Mouse (Mus musculus): ENCODE results near the gene Rbms1.

Gene Rbms1

DNA sequence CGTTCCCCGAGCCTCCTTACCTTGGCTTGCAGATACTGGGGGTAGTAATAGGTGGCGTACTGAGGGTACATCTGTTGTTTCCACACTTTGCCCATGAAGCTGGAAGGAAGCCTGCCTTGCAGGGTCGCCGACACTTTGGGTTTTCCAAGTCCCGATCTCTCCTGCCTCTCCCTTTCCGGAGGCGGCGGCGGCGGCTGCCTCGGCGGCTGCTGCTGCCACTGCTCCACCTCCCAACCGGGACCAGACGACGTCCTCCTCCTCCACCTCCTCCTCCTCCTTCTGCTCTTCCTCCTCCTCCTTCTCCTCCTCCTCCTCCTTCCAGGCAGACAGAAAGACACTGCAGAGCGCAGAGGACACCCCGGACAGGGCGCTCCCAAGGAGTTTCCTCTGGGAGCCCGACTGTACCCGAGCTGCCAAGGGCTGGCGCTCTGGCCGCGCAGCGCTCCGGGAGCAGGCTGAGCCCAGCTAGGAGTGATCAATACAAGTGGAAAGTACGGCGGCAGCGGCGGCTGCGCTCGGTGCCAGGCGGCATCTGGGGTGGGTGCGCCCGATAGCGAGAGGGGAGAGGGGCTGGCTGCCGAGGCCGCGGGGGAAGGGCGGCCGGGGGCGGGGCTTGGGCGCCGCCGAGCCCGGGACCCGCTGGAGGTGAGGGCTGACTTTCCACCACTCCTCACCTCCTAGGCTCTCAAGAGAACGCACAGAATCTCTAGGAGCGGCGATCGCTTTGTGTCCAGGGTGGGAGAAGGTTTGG lies at the start of gene Rbms1:
Gene Rbms1, minus strand, starts transcription at position 522 of the 751 bp plus-strand sequence.
- peak; percentile 17 to 64 for DNase-seq (ENCODE audit: low spot score in 2 of 2)

DNA sequence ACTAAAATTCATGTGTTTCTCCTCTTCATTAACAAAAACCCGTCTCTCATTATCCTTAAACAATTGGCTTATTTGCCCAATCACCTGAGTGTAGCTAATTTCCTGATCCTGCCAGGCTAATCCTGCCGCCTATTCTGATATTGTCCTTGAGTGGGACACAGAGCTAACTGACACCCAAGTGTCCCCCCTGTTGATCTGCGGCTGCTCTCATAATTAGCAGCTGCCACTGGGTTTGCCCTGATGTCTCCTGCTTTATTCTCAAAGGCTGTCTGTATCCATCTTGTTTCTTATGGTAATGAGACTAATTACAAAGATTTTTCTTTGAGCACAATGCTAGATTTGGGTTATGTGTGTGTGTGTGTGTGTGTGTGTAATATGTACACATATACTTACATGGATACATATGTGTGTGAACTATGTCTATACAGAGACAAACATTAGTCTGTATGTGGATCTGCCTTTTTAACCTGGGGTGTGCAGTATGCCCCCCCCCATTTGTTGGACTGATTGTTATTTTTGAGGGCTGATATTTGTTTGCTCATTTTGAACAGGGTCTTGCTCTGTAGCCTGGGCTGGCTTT lies 49.3 kb upstream of the Rbms1 start:
- DNase-seq (ENCODE audit: low spot score in 2 of 2): no peak

DNA sequence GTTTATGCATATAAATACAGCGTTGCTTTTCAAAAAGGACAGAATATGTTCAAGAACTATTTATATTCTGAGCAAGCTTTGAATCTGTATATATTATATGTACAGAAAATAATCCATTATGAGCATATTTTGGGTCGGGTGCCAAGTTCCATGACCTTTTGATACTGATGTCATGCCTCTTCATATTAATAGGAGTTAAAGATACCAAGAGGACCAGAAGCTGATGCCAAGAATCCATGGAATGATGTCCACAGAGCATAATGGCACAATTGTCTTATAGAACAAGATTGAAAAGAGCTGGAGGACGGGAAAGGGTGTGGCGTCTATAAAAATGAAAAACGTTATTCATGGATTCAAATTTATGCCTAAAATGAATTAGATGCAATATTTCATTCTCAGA lies 23.3 kb upstream of the Rbms1 start:
- no peak for DNase-seq (ENCODE audit: low spot score in 2 of 2)

DNA sequence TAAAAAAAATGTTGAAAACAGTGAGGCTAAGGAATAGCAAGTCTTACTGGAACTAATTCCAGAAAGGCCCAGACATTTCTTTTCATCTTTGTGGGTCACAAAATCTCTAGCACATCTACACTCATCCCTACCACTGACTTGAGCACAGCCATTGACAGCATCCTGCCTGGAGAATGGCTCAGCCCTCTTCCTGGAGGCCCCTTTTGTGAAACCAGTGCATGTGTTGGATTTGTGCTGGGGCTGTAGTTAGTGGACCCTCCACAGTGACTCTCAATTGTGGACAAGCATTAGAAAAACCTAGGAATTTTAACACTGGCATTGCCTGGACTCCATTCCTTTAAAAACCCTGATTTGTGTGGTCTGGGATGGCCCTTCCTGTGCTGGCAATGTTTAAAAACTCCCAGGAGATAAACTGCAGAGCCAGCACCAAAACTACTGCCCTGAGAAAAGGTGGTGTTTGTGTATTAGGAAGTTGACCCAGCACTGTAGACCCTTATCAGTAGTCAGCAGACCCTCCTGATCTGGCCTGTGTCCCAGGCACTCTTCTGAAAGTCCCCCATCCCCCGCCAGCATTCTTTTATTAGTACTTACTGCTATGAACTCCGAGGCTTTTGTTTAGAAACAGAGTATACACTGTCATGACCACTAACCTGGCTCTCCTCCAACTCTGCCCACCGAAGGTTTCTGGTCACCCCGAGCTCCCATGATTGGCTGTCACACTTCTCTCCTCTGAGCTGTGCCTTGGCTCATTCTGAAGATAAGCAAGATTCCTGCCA lies 15.7 kb upstream of the Rbms1 start:
- DNase-seq (ENCODE audit: low spot score in 2 of 2): no peak

DNA sequence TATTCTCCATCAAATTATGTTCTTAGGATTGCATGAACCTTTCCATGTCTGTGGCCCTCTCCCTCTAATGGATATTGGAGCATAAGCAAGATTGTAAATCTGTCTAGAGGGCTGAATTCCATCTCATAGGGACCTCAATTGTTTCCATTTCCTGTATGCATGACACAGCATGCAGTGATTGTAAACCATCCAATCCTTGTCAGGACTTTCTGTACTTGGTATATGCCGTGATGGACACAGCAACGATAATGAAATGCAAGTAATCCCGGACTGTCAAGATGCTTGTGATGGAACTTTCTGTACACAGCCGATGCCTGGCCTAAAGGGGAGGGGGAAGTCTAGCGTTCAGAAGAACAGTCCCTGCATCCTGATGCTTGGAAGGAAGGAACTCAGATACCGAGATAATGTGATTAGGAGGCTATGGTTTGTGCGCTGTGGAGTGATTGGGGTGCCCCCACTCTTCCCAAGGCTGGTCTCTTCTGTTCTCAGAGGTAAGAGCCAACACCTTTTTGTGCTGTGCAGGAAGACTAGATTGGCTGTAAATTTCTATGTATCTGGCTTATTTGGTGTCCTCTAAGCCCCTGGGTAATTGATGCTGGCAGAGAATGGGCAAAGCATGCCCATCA lies 9.3 kb upstream of the Rbms1 start:
- no peak for DNase-seq (ENCODE audit: low spot score in 2 of 2)

DNA sequence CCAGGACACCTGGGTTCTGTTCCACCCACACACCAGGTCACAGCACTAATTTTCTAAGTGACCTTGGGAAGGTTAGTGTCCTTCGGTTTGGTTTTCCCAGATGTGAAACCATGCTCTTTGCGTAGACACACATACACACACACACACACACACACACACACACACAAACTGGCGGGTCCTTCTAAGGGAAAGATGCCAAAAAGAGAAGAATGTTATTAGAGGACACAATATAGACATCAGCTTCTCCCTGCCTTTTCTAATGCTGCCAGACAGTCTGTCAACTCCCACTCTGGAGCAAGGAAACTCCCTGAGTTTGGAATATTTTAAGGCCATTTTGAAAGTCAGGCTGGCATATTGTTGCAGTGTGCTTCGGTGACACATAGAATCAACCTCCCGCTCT lies 624 bp upstream of the Rbms1 start:
- DNase-seq (ENCODE audit: low spot score in 2 of 2): no peak

DNA sequence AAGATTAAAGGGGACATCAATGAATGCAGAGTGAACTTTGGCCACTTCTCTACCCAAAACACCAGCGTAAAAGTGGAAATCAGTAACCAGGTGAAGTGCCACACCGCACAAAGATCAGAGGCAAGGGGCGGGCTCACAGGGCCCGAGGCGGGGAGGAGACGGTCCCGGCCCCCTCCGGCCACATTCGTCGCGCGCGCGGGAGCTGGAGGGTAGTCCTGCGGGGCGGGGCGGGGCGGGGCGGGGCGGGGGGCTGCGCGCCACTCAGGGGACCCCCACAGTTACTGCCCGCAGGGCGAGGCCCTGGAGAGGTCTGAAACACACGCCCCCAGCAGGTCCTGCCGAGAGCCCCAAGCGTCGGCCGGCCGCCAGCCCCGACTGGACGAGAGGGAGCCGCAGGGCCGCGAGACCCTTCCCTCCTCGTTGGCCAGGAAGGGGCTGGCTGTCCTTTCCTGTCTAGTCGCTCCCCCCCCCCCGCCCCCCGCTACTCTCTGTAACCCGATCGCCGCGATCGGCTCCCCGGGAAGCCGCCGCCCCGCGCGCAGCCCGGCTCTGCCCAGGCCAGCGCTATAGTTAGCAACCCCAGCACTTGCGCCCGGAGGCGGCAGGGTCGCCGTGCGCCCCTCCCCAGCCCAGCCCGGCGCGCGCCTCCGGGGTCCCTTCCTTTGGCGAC lies 856 bp downstream of the Rbms1 start:
- DNase-seq (ENCODE audit: low spot score in 2 of 2): no peak

DNA sequence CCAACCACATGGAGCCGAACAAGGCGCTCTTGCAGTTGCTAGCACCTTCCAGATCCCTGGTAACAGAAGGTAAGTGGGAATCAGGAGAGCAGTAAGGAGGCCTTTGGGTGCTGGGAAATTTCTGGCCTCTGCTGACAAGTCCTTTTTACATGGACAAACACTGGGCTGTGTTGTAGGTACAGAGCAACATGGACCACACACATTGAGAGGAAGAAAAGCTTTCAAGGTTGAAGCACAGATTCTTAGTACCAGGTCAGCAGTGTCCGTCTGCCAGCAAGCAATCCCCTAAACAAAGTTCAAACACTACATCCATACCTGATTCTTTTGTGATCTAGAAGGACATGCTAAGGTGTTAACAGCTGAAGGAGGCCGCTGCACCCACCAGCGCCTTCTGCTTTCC lies 1.7 kb downstream of the Rbms1 start:
- DNase-seq (ENCODE audit: low spot score in 2 of 2): no peak

DNA sequence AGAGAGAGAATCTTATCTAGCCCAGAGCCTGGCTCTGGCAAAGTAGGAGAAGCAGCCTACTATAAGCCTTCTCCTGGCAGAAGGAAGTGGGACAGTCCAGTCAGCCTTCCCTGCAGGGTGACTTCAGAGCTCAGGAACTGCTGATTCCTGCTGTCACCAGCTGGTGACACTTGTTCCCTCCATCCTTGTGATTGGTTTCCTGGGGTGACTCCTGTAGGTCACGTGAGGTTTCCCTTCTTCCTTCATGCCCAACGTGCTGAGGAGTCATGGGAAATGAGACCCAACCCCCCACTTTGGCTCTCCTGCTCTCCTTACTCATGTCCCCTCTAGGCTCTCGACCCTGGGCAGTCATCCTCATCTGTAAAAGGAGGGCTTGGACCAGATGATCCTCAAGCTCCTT lies 14.8 kb downstream of the Rbms1 start:
- no peak for DNase-seq (ENCODE audit: low spot score in 2 of 2)

DNA sequence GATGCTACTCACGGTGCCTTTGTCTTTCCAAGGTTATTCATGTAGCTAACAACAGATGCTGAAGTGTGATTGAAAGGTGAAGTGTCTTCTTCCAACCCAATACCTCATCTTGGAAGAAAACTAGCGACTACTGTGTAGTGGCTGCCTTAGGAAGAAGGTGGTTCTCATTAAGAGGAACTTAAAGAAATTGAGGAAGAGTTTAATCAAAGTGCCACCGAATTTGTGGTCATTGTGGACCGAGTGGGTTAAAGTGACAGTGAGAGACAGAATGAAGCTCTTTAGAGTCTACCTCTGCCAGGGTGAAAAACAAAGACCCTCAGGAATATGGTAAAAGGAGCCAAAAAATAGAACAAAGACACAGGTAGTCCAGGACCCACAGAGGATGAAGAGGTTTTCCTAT lies 15.2 kb downstream of the Rbms1 start:
- DNase-seq (ENCODE audit: low spot score in 2 of 2): no peak

DNA sequence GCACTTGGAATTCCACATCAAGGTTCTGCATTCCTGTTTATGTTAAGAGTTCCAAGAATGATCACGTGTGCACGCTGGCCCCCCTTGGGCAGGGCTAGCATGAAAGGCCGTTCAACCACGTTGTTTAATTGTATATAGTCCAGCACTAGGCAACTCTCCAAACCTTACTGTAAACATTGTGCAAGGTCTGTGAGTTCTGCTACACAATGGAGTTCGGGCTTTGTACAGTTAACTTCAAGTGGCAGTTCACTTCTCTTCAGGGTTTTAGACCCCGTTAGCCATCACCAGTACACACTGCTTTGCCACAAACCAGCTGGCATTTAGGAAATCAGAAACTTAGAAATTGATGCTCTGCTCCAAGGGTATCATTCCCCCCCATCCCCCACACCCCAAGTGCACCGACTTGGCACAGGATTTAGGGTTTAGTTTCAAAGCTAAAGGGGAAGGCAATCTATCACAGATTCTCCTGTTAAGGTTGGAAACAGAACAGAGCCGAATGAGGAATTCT lies 22.5 kb downstream of the Rbms1 start:
- no peak for DNase-seq (ENCODE audit: low spot score in 2 of 2)

DNA sequence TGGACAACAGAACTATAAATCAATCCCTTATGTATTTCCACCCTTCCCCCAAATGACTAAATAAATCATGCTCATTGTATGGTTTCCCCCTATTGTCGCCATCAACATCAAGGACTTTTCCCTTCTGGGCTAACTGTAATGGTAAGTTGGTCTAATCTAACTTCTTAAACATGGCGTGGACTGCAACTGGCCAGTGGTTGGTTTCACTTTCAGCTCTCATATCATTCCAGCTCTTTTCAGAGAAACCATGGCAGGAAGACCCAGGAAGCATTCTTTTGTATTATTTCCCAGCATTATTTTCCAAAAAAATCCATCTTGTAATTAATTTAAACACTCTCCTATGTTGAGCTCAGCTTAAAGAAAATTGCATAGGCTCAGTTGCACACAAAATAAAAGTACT lies 23.0 kb downstream of the Rbms1 start:
- no peak for DNase-seq (ENCODE audit: low spot score in 2 of 2)

DNA sequence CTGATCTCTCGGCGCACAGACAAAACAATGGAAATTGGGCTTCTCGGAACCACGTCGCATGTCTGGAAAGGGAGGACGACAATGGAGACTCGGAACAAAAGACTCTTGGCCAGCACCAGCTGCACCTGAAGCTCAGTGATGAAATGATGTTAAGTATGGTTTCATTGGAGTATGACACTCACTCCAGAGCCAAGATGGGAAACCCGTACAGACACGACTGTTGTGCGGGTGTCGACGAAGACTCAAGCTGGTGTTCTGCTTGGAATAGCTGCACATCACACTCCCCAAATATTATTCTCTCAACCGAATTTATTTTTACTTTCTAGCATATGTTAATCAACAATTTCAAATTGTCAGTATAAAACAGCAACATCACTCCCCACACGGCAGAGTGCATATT lies 26.1 kb downstream of the Rbms1 start:
- DNase-seq (ENCODE audit: low spot score in 2 of 2): no peak

DNA sequence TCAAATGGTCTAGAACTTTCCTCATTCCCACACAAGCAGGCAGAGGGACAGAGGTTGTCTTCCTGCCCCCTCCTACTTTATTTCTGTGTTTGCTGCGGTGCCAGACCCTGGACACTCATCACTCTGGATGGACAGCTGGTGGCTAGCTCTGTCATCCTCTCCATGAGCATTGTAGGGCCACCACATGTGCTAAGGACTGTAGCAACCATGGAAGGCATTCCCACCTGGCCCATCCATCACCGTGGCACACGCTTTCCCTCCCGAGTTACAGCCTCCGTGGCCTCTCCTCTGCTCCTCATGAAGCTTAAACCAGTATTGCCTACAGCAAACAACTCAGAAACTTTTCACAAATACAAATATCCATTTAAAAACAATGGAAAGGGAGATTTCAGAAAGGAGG lies 34.0 kb downstream of the Rbms1 start:
- DNase-seq (ENCODE audit: low spot score in 2 of 2): no peak

DNA sequence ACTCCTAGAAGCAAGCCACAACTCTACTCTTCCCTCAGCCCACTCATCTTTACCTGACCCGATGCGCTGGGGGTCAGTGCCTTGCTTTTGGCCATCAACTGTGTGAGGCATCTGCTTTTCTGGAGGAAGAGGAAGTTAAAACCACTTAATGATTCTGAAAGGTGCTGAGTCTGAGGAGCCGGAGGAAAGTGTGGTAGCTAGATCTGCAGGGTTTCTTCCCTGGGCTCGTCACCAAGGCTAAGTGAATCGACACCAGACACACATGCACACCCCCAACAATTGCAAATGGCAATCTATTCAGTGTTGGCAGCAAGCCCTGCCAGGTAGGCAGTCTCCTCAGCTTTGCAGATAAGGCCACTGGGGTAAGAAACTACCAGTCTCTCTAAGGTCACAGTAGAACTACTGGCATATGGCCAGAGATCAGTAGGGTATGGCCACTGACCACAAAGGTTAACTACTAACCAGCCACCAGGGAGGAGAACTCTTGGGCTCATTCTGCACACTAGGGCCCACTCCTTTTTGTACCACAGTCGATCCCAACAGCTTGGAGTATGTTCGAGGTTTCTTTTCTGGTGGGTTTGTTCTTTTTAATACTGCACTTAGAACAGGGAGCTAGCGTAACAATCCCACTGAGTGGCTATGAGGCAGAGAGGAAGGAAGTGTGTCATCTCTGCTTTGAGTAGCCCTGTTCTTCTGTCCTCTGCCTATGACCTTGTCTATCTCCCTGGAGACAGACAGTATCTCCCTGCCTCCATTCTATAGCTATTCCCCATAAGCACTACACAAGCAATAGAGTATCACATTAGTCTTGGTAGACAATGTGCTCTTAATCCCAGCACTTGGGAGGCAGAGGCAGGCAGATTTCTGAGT lies 34.9 kb downstream of the Rbms1 start:
- DNase-seq (ENCODE audit: low spot score in 2 of 2): no peak

DNA sequence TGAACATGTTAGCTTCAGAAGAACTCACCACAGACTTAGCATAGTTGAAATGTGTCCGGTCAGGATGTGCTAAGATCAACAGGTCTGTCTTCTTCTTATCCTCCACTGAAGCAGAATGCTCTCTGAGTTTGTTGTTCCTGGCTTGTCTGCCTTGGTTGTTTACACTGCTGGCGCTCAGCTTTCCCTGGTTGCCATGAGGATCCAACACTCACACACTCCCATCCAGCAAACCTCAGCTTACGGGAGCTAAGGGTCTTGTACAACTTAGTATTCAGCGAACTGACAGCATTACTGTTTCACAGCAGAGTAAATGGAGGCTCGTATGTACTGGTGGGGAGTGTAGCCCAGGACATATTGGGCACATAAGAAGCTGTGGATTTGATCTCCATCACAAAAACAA lies 37.9 kb downstream of the Rbms1 start:
- DNase-seq (ENCODE audit: low spot score in 2 of 2): no peak

DNA sequence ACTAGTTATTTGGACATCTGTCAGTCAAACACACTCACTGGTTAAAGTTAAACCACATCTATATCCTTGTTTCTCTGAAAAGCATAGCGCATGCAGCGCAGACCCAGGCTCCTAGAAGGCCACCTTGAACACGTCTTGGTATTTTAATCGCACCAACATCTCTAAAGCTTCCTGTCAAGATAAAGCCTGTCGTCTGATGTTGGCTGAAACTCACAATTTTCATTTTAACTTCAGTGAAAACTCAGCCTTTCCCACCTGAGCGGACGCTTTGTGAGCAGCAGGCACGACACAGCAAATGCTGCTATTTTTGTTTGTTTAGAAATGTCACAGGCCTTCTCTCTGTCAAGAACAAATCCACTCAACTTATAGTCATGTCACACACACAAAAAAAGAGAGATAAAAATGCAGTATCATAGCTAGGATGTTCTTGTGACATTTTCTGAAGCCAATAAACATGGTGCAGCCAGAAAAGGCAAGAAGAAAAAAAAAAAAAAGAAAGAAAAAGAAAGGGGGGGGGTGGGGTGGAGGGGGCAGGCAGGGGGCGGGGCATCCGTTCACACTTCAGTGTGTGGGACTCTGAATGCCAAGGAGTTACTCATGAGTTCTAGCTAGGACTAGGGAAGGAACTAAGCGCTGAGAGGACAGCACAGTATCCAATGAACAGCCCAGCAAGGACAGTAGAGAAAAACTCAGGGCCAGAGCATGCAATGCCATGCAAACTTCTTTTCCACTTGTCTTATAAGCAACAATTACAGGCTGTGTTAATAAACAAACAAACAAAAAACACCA lies 39.0 kb downstream of the Rbms1 start:
- no peak for DNase-seq (ENCODE audit: low spot score in 2 of 2)

DNA sequence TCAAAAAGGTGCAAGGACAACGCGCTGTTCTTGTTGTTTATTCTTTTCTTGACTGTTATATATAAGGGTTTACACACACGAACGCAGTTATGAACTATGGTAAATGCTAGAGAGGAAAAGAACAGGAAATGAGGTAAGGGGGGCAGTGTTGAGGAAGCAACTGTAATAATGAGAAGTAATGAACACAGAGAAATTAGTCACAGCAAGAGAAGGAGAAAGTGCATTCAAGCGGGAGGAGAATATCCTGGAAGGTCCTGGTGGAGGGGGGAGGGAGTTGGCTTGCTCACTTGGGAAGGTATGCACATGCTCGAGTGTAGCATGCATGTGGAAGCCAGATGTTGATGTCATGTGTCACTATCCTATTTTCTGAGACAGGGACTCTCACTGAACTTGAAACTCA lies 39.9 kb downstream of the Rbms1 start:
- no peak for DNase-seq (ENCODE audit: low spot score in 2 of 2)

DNA sequence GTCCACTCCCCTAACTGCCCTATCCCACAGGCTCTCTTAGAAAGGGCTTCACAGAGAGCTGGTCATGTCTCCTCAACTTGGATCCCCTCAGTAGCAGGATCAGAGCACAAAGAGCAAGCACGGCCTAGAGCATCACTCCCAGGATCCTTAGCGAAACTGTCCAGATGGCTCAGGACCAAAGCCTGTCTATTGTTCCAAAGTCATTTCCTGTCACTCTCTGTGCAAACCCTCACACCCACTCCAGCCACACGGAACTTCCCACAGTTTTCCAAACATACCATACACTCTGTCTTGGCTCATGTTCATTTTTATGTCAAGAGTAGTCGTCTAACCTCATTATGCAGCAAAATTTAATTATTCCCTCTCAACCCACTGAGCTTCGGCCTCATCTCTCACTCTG lies 40.6 kb downstream of the Rbms1 start:
- DNase-seq (ENCODE audit: low spot score in 2 of 2): no peak

DNA sequence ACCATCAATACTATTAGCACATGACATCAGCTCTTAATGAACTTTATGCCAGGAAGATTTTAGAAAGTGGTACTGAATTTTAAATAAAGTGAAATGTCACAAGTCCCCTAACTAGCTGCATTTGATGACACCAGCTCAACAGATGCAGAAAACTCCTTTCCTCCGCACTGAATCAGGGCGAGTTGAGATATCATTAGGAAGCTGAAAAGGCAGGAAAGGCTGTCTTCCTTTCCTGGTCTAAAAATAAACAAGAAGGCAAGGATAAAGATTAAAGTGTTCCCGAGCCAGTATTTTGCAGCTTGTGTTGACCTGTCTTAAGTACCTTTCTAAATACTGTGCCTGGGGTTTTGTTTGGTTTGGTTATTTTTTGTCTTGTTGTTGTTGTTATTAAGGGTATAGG lies 42.9 kb downstream of the Rbms1 start:
- DNase-seq (ENCODE audit: low spot score in 2 of 2): no peak
